Mouse (Mus musculus): ENCODE measurements around the gene Rfx7. TPM values are rescaled to one million over a fixed set of nuclear protein-coding genes. Genes with fewer than 3 reads are reported as not detected.

Gene Rfx7
- polyA plus RNA-seq, 1 experiment from 2014 or later = 18.6 TPM

DNA sequence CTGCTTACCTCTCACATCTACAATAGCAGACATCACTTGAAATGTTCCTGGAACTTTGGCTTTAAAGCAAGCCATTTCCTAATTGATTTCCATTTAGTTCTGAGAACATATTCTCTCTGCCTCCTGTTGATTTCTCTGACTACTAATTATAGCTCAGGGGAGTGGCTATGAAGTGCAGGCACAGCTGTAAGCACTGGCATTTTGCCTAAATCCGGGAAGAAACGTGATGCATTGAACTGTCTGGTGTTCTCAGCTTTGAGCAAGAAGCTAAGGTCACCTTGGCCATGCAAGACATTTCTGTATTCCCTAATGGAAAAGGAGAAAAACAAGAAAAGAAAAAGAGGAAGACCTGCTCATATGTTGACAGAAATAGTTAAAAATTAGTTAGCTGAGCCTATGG, 96.6 kb downstream of the Rfx7 start:
- H3K4me2 ChIP-seq (ENCODE audit: low read length) = no peak overlapping the region
- no peaks in the 10 kb centered on the region for H3K36me3 ChIP-seq (ENCODE audit: control insufficient read depth, insufficient read depth)
- H3K4me1 ChIP-seq (replicated peaks; ENCODE audit: control insufficient read depth, insufficient read depth, low read length) = peaks cover 15% of the 10 kb centered on the region
- H3K27me3 ChIP-seq (replicated peaks; ENCODE audit: control insufficient read depth, insufficient read depth, low read length) = no peaks in the 10 kb centered on the region
- WGBS = 0% methylated on average over 2 of the region's 2 CpGs
- no peak overlapping the region for H3K9ac ChIP-seq (replicated peaks; ENCODE audit: low read depth, low read length)
- H3K9me3 ChIP-seq (ENCODE audit: control insufficient read depth, low read length) = no peaks in the 10 kb centered on the region
- ATAC-seq = peak; percentile 68
- H3K27ac ChIP-seq (ENCODE audit: low read length) = no peak overlapping the region
- H3K4me3 ChIP-seq (replicated peaks; ENCODE audit: low read length) = no peak overlapping the region

DNA sequence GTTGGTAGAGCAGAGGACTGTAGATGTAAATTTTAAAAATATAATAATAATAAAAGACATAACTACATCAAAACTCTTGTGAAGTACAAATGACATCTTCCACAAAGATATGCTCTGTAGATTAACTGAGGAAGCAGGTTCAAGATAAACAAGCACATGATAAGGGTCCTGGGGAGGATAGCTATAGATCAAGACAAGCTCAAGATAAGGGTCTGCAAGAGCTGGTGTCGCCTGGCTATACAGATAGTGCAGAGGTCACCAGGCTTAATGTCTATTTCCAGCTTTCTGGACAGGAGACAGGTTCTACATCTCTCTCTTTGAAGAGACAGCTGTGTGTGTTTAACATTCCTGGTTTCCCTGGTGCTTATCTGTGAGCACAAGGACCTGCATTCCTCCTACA, 100.2 kb downstream of the Rfx7 start:
- no peaks in the 10 kb centered on the region for H3K27me3 ChIP-seq (replicated peaks; ENCODE audit: control insufficient read depth, insufficient read depth, low read length)
- no peak overlapping the region for H3K4me2 ChIP-seq (ENCODE audit: low read length)
- H3K36me3 ChIP-seq (ENCODE audit: control insufficient read depth, insufficient read depth) = no peaks in the 10 kb centered on the region
- H3K9me3 ChIP-seq (ENCODE audit: control insufficient read depth, low read length) = no peaks in the 10 kb centered on the region
- no peak for ATAC-seq
- H3K9ac ChIP-seq (replicated peaks; ENCODE audit: low read depth, low read length) = no peak overlapping the region
- 92% methylated on average over 1 of the region's 1 CpGs for WGBS
- peaks cover 14% of the 10 kb centered on the region for H3K4me1 ChIP-seq (replicated peaks; ENCODE audit: control insufficient read depth, insufficient read depth, low read length)
- no peak overlapping the region for H3K4me3 ChIP-seq (replicated peaks; ENCODE audit: low read length)
- no peak overlapping the region for H3K27ac ChIP-seq (ENCODE audit: low read length)

DNA sequence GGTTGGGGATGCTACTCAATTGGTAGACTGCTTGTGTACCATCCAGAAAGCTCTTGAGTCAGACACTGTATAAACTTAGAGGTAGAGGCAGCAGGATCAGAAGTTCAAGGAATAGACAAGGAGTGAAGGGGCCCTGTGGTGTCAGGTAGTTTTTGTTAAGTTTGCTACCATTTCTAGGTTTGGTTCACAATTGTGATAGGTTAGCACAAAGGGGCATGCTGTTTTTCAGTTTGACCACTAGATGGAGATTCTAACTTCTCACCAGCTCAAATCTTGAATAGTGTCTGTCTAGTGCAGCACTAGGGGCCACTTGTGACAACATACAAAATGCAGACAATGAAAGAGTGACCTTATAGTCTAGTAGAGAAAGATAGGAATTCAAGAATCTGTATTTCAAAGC, 103.1 kb downstream of the Rfx7 start:
- H3K4me2 ChIP-seq (ENCODE audit: low read length) = no peak overlapping the region
- no peak overlapping the region for H3K9ac ChIP-seq (replicated peaks; ENCODE audit: low read depth, low read length)
- H3K4me3 ChIP-seq (replicated peaks; ENCODE audit: low read length) = no peak overlapping the region
- H3K4me1 ChIP-seq (replicated peaks; ENCODE audit: control insufficient read depth, insufficient read depth, low read length) = peaks cover 9% of the 10 kb centered on the region
- H3K27ac ChIP-seq (ENCODE audit: low read length) = no peak overlapping the region
- no peaks in the 10 kb centered on the region for H3K9me3 ChIP-seq (ENCODE audit: control insufficient read depth, low read length)
- ATAC-seq = peak; percentile 31; the same call in 1 of the 2 replicates
- no peaks in the 10 kb centered on the region for H3K27me3 ChIP-seq (replicated peaks; ENCODE audit: control insufficient read depth, insufficient read depth, low read length)
- H3K36me3 ChIP-seq (ENCODE audit: control insufficient read depth, insufficient read depth) = no peaks in the 10 kb centered on the region

GRCm38 (mm10) chr9:72636547-72636946, 104.5 kb downstream of the Rfx7 start:
- Histone ChIP-seq H3K9ac (replicated peaks; ENCODE audit: low read depth, low read length) (no peak overlapping the region), H3K27me3 (replicated peaks; ENCODE audit: control insufficient read depth, insufficient read depth, low read length) (no peaks in the 10 kb centered on the region), H3K36me3 (ENCODE audit: control insufficient read depth, insufficient read depth) (no peaks in the 10 kb centered on the region), H3K4me2 (ENCODE audit: low read length) (no peak overlapping the region), H3K4me3 (replicated peaks; ENCODE audit: low read length) (no peak overlapping the region), H3K27ac (ENCODE audit: low read length) (no peak overlapping the region), H3K4me1 (replicated peaks; ENCODE audit: control insufficient read depth, insufficient read depth, low read length) (peaks cover 22% of the 10 kb centered on the region), H3K9me3 (ENCODE audit: control insufficient read depth, low read length) (no peaks in the 10 kb centered on the region)
- ATAC-seq = no peak
- WGBS = 85% methylated on average over 7 of the region's 7 CpGs

DNA sequence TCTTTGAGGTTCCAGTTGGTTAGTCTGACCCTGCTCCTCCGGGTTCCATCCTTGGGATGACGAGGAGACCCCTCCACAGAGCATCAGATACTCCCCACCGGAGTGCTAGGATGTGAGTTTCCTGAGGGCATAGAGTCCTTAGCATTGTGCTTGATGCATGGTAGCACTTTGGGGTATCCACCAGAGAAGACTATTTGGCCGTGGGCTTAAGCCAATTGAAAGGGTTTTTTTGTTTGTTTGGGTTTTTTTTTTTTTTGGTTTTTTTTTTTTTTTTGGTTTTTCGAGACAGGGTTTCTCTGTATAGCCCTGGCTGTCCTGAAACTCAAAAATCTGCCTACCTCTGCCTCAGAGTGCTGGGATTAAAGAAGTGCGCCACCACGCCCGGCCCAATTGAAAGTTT, 105.2 kb downstream of the Rfx7 start:
- WGBS = 77% methylated on average over 8 of the region's 8 CpGs
- no peaks in the 10 kb centered on the region for H3K27me3 ChIP-seq (replicated peaks; ENCODE audit: control insufficient read depth, insufficient read depth, low read length)
- no peak for ATAC-seq
- H3K4me1 ChIP-seq (replicated peaks; ENCODE audit: control insufficient read depth, insufficient read depth, low read length) = peaks cover 22% of the 10 kb centered on the region
- H3K4me3 ChIP-seq (replicated peaks; ENCODE audit: low read length) = no peak overlapping the region
- H3K9ac ChIP-seq (replicated peaks; ENCODE audit: low read depth, low read length) = no peak overlapping the region
- no peak overlapping the region for H3K4me2 ChIP-seq (ENCODE audit: low read length)
- no peaks in the 10 kb centered on the region for H3K9me3 ChIP-seq (ENCODE audit: control insufficient read depth, low read length)
- H3K36me3 ChIP-seq (ENCODE audit: control insufficient read depth, insufficient read depth) = no peaks in the 10 kb centered on the region
- H3K27ac ChIP-seq (ENCODE audit: low read length) = no peak overlapping the region

DNA sequence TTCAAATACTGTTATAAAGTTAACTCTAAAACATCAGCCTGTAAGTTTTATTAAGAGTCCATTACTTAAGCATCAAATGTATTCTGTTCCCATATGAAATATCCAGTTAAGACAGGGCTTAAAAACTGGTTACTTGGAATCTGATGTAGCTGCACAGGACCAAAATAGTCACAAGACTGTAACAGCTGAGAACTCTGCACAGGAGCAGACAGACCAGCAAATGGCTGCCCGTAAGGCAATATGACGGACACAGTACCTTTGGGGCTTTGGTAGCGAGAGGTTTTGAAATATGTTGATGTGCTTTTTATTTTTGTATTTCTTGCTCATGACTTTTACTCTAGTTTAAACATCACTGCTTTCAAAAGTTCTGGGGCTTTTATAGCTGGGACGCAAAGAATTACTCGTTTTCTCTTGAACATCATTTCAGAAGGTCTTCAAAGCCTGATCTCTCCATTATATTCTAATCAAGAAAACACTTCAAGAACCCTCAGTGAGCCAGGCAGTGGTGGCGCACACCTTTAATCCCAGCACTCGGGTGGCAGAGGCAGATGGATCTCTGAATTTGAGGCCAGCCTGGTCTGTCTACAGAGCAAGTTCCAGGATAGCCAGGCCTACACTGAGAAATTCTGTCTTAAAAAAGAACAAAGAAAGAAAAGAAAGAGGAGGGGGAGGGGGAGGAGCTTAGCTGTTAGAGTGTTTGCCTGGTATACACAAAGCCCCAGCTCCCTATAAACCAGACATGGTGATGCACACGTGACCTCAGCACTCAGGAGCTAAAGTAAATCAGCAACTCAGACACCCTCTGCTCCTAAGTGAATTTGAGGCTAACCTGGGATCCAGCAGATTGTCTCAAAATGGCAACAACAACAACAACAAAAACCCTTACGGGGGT, 107.2 kb downstream of the Rfx7 start:
- Histone ChIP-seq H3K27me3 (replicated peaks; ENCODE audit: control insufficient read depth, insufficient read depth, low read length) (no peaks in the 10 kb centered on the region), H3K4me3 (replicated peaks; ENCODE audit: low read length) (peak overlapping the region; percentile 27), H3K27ac (ENCODE audit: low read length) (peak overlapping the region; percentile 88), H3K4me2 (ENCODE audit: low read length) (peak overlapping the region; percentile 48), H3K9me3 (ENCODE audit: control insufficient read depth, low read length) (no peaks in the 10 kb centered on the region), H3K4me1 (replicated peaks; ENCODE audit: control insufficient read depth, insufficient read depth, low read length) (peaks cover 22% of the 10 kb centered on the region), H3K9ac (replicated peaks; ENCODE audit: low read depth, low read length) (peak overlapping the region; percentile 51), H3K36me3 (ENCODE audit: control insufficient read depth, insufficient read depth) (no peaks in the 10 kb centered on the region)
- WGBS = 31% methylated on average over 9 of the region's 9 CpGs
- ATAC-seq = peak; percentile 87

DNA sequence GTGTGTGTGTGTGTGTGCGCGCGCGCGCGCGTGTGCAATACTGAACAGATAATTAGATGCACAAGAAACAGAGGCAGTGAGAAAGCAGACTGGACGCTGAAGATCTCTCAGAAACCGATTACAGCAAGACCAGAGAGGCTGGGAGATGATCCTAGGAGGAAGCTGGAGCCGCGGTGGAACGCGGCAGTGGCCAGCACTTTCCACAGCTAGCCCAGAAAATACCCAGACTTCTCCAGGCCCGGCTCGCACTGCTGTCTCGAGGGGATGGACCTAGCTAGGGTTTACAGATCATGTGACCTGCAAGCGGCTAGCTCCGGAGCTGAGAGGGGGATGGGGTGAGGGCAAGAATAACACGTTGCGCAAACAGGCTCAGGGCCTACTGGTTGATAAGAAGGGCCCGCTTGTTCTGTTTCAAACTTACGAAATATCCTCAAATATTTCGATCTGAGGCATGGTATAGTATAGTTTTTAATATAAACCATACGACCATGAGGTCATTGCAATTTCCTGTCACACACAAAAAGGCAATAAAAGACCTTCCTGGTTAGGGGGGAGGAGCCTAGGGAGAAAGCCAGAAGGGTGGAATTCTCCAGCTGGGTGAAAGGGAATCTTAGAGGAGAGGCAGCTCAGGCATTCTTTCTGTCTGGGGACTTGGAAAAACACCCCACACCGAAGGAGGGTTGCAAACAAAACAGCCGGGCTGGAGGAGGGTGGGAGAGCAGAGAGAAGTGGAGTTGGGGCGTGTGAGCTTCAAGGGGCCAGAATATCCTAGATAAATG, 108.0 kb downstream of the Rfx7 start:
- H3K4me3 ChIP-seq (replicated peaks; ENCODE audit: low read length) = peak overlapping the region; percentile 27
- ATAC-seq = peak; percentile 90
- no peaks in the 10 kb centered on the region for H3K27me3 ChIP-seq (replicated peaks; ENCODE audit: control insufficient read depth, insufficient read depth, low read length)
- no peaks in the 10 kb centered on the region for H3K36me3 ChIP-seq (ENCODE audit: control insufficient read depth, insufficient read depth)
- H3K4me1 ChIP-seq (replicated peaks; ENCODE audit: control insufficient read depth, insufficient read depth, low read length) = peaks cover 22% of the 10 kb centered on the region
- peak overlapping the region; percentile 51 for H3K9ac ChIP-seq (replicated peaks; ENCODE audit: low read depth, low read length)
- 0% methylated on average over 27 of the region's 27 CpGs for WGBS
- peak overlapping the region; percentile 48 for H3K4me2 ChIP-seq (ENCODE audit: low read length)
- peak overlapping the region; percentile 88 for H3K27ac ChIP-seq (ENCODE audit: low read length)
- no peaks in the 10 kb centered on the region for H3K9me3 ChIP-seq (ENCODE audit: control insufficient read depth, low read length)

DNA sequence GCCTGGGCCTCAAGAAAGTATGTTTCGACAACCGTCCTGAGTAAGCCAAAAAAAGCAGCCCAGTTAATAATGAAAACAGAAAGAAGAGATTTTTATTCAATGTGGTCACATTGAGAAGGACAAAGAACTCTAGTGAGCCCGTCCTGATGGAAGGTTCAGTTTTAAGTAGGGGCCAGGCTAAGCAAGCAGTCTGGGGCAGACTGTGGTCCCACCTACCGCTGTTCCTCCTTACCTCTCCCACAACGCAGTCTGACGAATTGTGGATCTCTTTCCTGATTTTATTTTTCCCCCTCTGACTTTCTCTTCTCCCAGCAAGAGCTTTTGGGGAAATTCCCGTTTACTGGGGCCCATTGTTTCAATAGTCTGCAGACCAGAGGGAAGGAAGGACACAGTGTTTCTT, 108.6 kb downstream of the Rfx7 start:
- H3K36me3 ChIP-seq (ENCODE audit: control insufficient read depth, insufficient read depth) = no peaks in the 10 kb centered on the region
- H3K4me1 ChIP-seq (replicated peaks; ENCODE audit: control insufficient read depth, insufficient read depth, low read length) = peaks cover 22% of the 10 kb centered on the region
- peak overlapping the region; percentile 88 for H3K27ac ChIP-seq (ENCODE audit: low read length)
- H3K4me3 ChIP-seq (replicated peaks; ENCODE audit: low read length) = no peak overlapping the region
- no peak for ATAC-seq
- peak overlapping the region; percentile 48 for H3K4me2 ChIP-seq (ENCODE audit: low read length)
- H3K9me3 ChIP-seq (ENCODE audit: control insufficient read depth, low read length) = no peaks in the 10 kb centered on the region
- no peaks in the 10 kb centered on the region for H3K27me3 ChIP-seq (replicated peaks; ENCODE audit: control insufficient read depth, insufficient read depth, low read length)
- 4% methylated on average over 7 of the region's 7 CpGs for WGBS
- H3K9ac ChIP-seq (replicated peaks; ENCODE audit: low read depth, low read length) = no peak overlapping the region

- ATAC-seq = no peak
These were observed 109.1 kb downstream of the Rfx7 start for GRCm38 (mm10) chr9:72641093-72641680.

More at GRCm38 (mm10) chr9:72641093-72641680, 109.1 kb downstream of the Rfx7 start:
- Histone ChIP-seq H3K27me3 (replicated peaks; ENCODE audit: control insufficient read depth, insufficient read depth, low read length) (no peaks in the 10 kb centered on the region), H3K9ac (replicated peaks; ENCODE audit: low read depth, low read length) (no peak overlapping the region), H3K4me1 (replicated peaks; ENCODE audit: control insufficient read depth, insufficient read depth, low read length) (peaks cover 22% of the 10 kb centered on the region), H3K36me3 (ENCODE audit: control insufficient read depth, insufficient read depth) (no peaks in the 10 kb centered on the region), H3K4me2 (ENCODE audit: low read length) (no peak overlapping the region), H3K9me3 (ENCODE audit: control insufficient read depth, low read length) (no peaks in the 10 kb centered on the region), H3K27ac (ENCODE audit: low read length) (peak overlapping the region; percentile 88), H3K4me3 (replicated peaks; ENCODE audit: low read length) (no peak overlapping the region)
- WGBS = 47% methylated on average over 6 of the region's 6 CpGs
